Mouse (Mus musculus) kidney, embryonic 16.5 days (tissue): Measurements from ENCODE around the gene Myef2. TPM values are rescaled to one million over a fixed set of nuclear protein-coding genes. Genes with fewer than 3 reads are reported as not detected.
A peak's percentile ranks its signal among the peaks of the same experiment; 100 is the strongest.

ENCODE experiments used
- ATAC-seq: fragments of 200-750 bp; cut with Nextera tagmentation; 2 replicates; pipeline ENCODE4 v1.8.0; 2017; ENCODE audit warnings: moderate TSS enrichment; ENCODE audit not compliant: low FRiP score, low TSS enrichment
- H3K27ac ChIP-seq: fragments of 300-500 bp; sonication (generic); 2 replicates; pipeline ENCODE4 v1.5.1; 2014; ENCODE audit warnings: low read length
- H3K27me3 ChIP-seq: fragments of 300-500 bp; sonication (generic); 2 replicates; pipeline ENCODE4 v1.6.1; 2014; ENCODE audit warnings: low read length, control low read depth, mixed read lengths; ENCODE audit not compliant: insufficient read depth
- H3K36me3 ChIP-seq: fragments of 300-500 bp; sonication (generic); 2 replicates; pipeline ENCODE4 v1.6.1; 2014; ENCODE audit warnings: low read length, control low read depth, mixed read lengths; ENCODE audit not compliant: insufficient read depth
- H3K4me1 ChIP-seq: fragments of 300-500 bp; sonication (generic); 2 replicates; pipeline ENCODE4 v1.6.1; 2014; ENCODE audit warnings: low read length, control low read depth, mixed read lengths; ENCODE audit not compliant: insufficient read depth
- H3K4me2 ChIP-seq: fragments of 300-500 bp; sonication (generic); replicated peaks from 2 replicates; pipeline ENCODE4 v1.6.1; 2014; ENCODE audit warnings: low read depth, low read length
- H3K4me3 ChIP-seq: fragments of 300-500 bp; sonication (generic); 2 replicates; pipeline ENCODE4 v1.5.1; 2014; ENCODE audit warnings: mild to moderate bottlenecking, low read length
- H3K9ac ChIP-seq: fragments of 300-500 bp; sonication (generic); replicated peaks from 2 replicates; pipeline ENCODE4 v1.6.1; 2014; ENCODE audit warnings: low read length
- H3K9me3 ChIP-seq: fragments of 300-500 bp; sonication (generic); 2 replicates; pipeline ENCODE4 v1.6.1; 2016; ENCODE audit warnings: low read length, control low read depth
- WGBS: fragments of 180-500 bp; shearing (Covaris S2); extraction: QIAGEN DNeasy Blood & Tissue Kit; methylation state at CpG from one replicate; pipeline ENCODE4 v1.1.7; 2014; 5-methylcytosine and 5-hydroxymethylcytosine counted together
- polyA plus RNA-seq: library from polyadenylated mRNA; unstranded; fragments of >200 nt; fragmentation: Nextera tagmentation; extraction: Ambion mirVana; gene quantifications from 2 replicates; pipeline ENCODE4 v1.2.1, GENCODE M21; 2015

Myef2 gene
- polyA plus RNA-seq = 86.5 and 99.9 TPM in 2 replicates

- H3K36me3 ChIP-seq = no peaks in the 10 kb centered on the region
- peak within 1 kb of the TSS; percentile 80 for H3K4me3 ChIP-seq
- WGBS = under 1% methylated on average over 37 of the region's 48 CpGs
- H3K4me1 ChIP-seq = peaks cover 15% of the 10 kb centered on the region
- H3K4me2 ChIP-seq = peak within 1 kb of the TSS; percentile 68
- H3K27me3 ChIP-seq = no peaks in the 10 kb centered on the region
- peak within 1 kb of the TSS; percentile 88 for H3K27ac ChIP-seq
- H3K9ac ChIP-seq = peak within 1 kb of the TSS; percentile 96
- no peaks in the 10 kb centered on the region for H3K9me3 ChIP-seq
- ATAC-seq = peak; percentile 92
Observed at GRCm38 (mm10) chr2:125123477-125123852, at the start of gene Myef2. Gene Myef2, minus strand, starts transcription at chr2:125123661.

GRCm38 (mm10) chr2:125162012-125162470, 38.6 kb upstream of the Myef2 start:
- Histone ChIP-seq H3K27ac (no peak overlapping the region), H3K4me2 (no peak overlapping the region), H3K9me3 (no peaks in the 10 kb centered on the region), H3K27me3 (no peaks in the 10 kb centered on the region), H3K36me3 (no peaks in the 10 kb centered on the region), H3K4me3 (no peak overlapping the region), H3K4me1 (no peaks in the 10 kb centered on the region), H3K9ac (no peak overlapping the region)
- 63% methylated on average over 4 of the region's 4 CpGs for WGBS
- peak; percentile 61; the same call in 1 of the 2 replicates for ATAC-seq

GRCm38 (mm10) chr2:125155504-125155903, 32.0 kb upstream of the Myef2 start:
- Histone ChIP-seq H3K27ac (no peak overlapping the region), H3K4me2 (no peak overlapping the region), H3K27me3 (no peaks in the 10 kb centered on the region), H3K9me3 (no peaks in the 10 kb centered on the region), H3K4me3 (no peak overlapping the region), H3K4me1 (no peaks in the 10 kb centered on the region), H3K36me3 (no peaks in the 10 kb centered on the region), H3K9ac (no peak overlapping the region)
- 5% methylated on average over 2 of the region's 2 CpGs for WGBS
- peak; percentile 69; the same call in 1 of the 2 replicates for ATAC-seq

GRCm38 (mm10) chr2:125154294-125154693, 30.8 kb upstream of the Myef2 start:
- no peak overlapping the region for H3K9ac ChIP-seq
- H3K9me3 ChIP-seq = no peaks in the 10 kb centered on the region
- ATAC-seq = no peak
- H3K4me2 ChIP-seq = no peak overlapping the region
- H3K4me3 ChIP-seq = no peak overlapping the region
- H3K4me1 ChIP-seq = no peaks in the 10 kb centered on the region
- H3K36me3 ChIP-seq = no peaks in the 10 kb centered on the region
- 81% methylated on average over 9 of the region's 9 CpGs for WGBS
- H3K27ac ChIP-seq = no peak overlapping the region
- H3K27me3 ChIP-seq = no peaks in the 10 kb centered on the region

- Histone ChIP-seq H3K4me2 (no peak within 1 kb of the TSS), H3K27ac (no peak within 1 kb of the TSS)
- 79% methylated on average over 6 of the region's 6 CpGs for WGBS
Observed at GRCm38 (mm10) chr2:125152388-125152787, 28.9 kb upstream of the Myef2 start, which contains the start of gene Slc12a1. Gene Slc12a1, plus strand, starts transcription at chr2:125152505.

GRCm38 (mm10) chr2:125142336-125142735, 18.9 kb upstream of the Myef2 start:
- Histone ChIP-seq H3K4me1 (no peaks in the 10 kb centered on the region), H3K4me3 (no peak overlapping the region), H3K27ac (no peak overlapping the region), H3K36me3 (no peaks in the 10 kb centered on the region), H3K27me3 (no peaks in the 10 kb centered on the region), H3K9ac (no peak overlapping the region), H3K9me3 (no peaks in the 10 kb centered on the region), H3K4me2 (no peak overlapping the region)
- no peak for ATAC-seq

More at GRCm38 (mm10) chr2:125152388-125152787, 28.9 kb upstream of the Myef2 start, which contains the start of gene Slc12a1:
- Histone ChIP-seq H3K9me3 (no peaks in the 10 kb centered on the region), H3K36me3 (no peaks in the 10 kb centered on the region), H3K27me3 (no peaks in the 10 kb centered on the region), H3K4me1 (no peaks in the 10 kb centered on the region), H3K9ac (no peak within 1 kb of the TSS), H3K4me3 (no peak within 1 kb of the TSS)
- no peak for ATAC-seq

- Histone ChIP-seq H3K4me1 (peaks cover 6% of the 10 kb centered on the region; the same call in 1 of the 2 replicates), H3K4me2 (peak overlapping the region; percentile 70; the same call in 1 of the 2 replicates), H3K36me3 (no peaks in the 10 kb centered on the region), H3K27me3 (no peaks in the 10 kb centered on the region), H3K27ac (no peak overlapping the region), H3K4me3 (no peak overlapping the region), H3K9ac (no peak overlapping the region), H3K9me3 (no peaks in the 10 kb centered on the region)
- WGBS = 31% methylated on average over 7 of the region's 7 CpGs
- ATAC-seq = no peak
Observed at GRCm38 (mm10) chr2:125136846-125137245, 13.4 kb upstream of the Myef2 start.

GRCm38 (mm10) chr2:125135903-125136811, 12.7 kb upstream of the Myef2 start, which contains the start of gene Ctxn2:
Gene Ctxn2, plus strand, starts transcription at chr2:125136692.
- H3K27me3 ChIP-seq = no peaks in the 10 kb centered on the region
- H3K36me3 ChIP-seq = no peaks in the 10 kb centered on the region
- H3K27ac ChIP-seq = no peak within 1 kb of the TSS
- no peak within 1 kb of the TSS for H3K9ac ChIP-seq
- peaks cover 6% of the 10 kb centered on the region; the same call in 1 of the 2 replicates for H3K4me1 ChIP-seq
- peak within 1 kb of the TSS; percentile 70 for H3K4me2 ChIP-seq
- H3K4me3 ChIP-seq = peak within 1 kb of the TSS; percentile 37
- H3K9me3 ChIP-seq = no peaks in the 10 kb centered on the region
- WGBS = 2% methylated on average over 39 of the region's 39 CpGs
- peak; percentile 84; the same call in 1 of the 2 replicates for ATAC-seq

- Histone ChIP-seq H3K4me2 (no peak overlapping the region), H3K9me3 (no peaks in the 10 kb centered on the region), H3K36me3 (no peaks in the 10 kb centered on the region), H3K4me1 (peaks cover 6% of the 10 kb centered on the region; the same call in 1 of the 2 replicates), H3K27me3 (no peaks in the 10 kb centered on the region), H3K27ac (no peak overlapping the region), H3K9ac (no peak overlapping the region), H3K4me3 (no peak overlapping the region)
- no peak for ATAC-seq
- 43% methylated on average over 4 of the region's 4 CpGs for WGBS
Observed at GRCm38 (mm10) chr2:125134113-125134512, 10.7 kb upstream of the Myef2 start.

GRCm38 (mm10) chr2:125126792-125127191, 3.3 kb upstream of the Myef2 start:
- Histone ChIP-seq H3K4me2 (no peak overlapping the region), H3K27me3 (no peaks in the 10 kb centered on the region), H3K9ac (no peak overlapping the region), H3K27ac (no peak overlapping the region), H3K9me3 (no peaks in the 10 kb centered on the region), H3K36me3 (no peaks in the 10 kb centered on the region), H3K4me3 (no peak overlapping the region), H3K4me1 (peaks cover 7% of the 10 kb centered on the region; the same call in 1 of the 2 replicates)
- no peak for ATAC-seq
- WGBS = 80% methylated on average over 3 of the region's 3 CpGs
